Mouse (Mus musculus) forebrain, embryonic 10.5 days (tissue): ENCODE data around the gene Olfr1016. TPM values are rescaled to one million over a fixed set of nuclear protein-coding genes. Genes with fewer than 3 reads are reported as not detected.

Source experiments
- DNase-seq: peaks from one replicate; pipeline ENCODE4 v3.0.0-alpha.2; 2017; ENCODE audit warnings: low spot score; ENCODE audit errors: extremely low spot score
- H3K27ac ChIP-seq: fragments of 300-500 bp; sonication (generic); 2 replicates; pipeline ENCODE4 v1.5.1; 2016; ENCODE audit warnings: mild to moderate bottlenecking
- H3K27me3 ChIP-seq: fragments of 300-500 bp; sonication (generic); 2 replicates; pipeline ENCODE4 v1.6.1; 2016; ENCODE audit warnings: mild to moderate bottlenecking; ENCODE audit not compliant: poor library complexity, severe bottlenecking
- H3K36me3 ChIP-seq: fragments of 300-500 bp; sonication (generic); replicated peaks from 2 replicates; pipeline ENCODE4 v1.6.1; 2016; ENCODE audit warnings: mild to moderate bottlenecking, moderate library complexity
- H3K4me1 ChIP-seq: fragments of 300-500 bp; sonication (generic); 2 replicates; pipeline ENCODE4 v1.6.1; 2016
- H3K4me3 ChIP-seq: fragments of 300-500 bp; sonication (generic); 2 replicates; pipeline ENCODE4 v1.5.1; 2016; ENCODE audit warnings: mild to moderate bottlenecking, moderate library complexity
- H3K9me3 ChIP-seq: fragments of 300-500 bp; sonication (generic); 2 replicates; pipeline ENCODE4 v1.6.1; 2016; ENCODE audit warnings: mild to moderate bottlenecking, moderate library complexity
- WGBS: fragments of 180-500 bp; shearing (Covaris S2); methylation state at CpG from one replicate; pipeline ENCODE4 v1.1.7; 2016; 5-methylcytosine and 5-hydroxymethylcytosine counted together
- polyA plus RNA-seq: library from polyadenylated mRNA; unstranded; fragments of >200 nt; fragmentation: Nextera tagmentation; extraction: Ambion mirVana; gene quantifications from 2 replicates; pipeline ENCODE4 v1.2.1, GENCODE M21; 2016

The Olfr1016 gene
- not detected in 2 replicates for polyA plus RNA-seq

DNA sequence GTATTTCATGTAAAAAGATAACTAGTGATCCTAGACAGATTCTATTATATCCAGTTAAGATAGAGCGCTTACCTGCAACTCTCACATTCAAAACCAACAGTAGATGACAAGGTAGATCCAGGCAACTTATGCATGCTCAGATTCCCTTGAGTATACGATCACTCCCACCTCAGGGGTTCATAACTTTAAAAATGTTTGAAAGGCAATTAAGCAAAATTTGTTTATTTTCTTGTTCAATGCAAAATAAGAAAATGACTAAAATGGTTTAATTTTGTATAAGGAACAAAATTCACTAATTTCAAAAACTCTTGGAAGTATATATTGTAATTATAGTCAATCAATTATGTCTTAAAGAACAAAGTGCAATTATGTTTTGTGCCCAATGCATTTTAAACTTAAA lies at the start of gene Olfr1016:
TSS of gene Olfr1016 (minus strand) at position 101 of the 400 bp plus-strand sequence.
- no peaks in the 10 kb centered on the region for H3K36me3 ChIP-seq
- H3K27me3 ChIP-seq, result no peaks in the 10 kb centered on the region
- H3K4me1 ChIP-seq, result no peaks in the 10 kb centered on the region
- H3K9me3 ChIP-seq, result no peaks in the 10 kb centered on the region
- DNase-seq, result no peak
- H3K4me3 ChIP-seq, result no peak within 1 kb of the TSS
- H3K27ac ChIP-seq, result no peak within 1 kb of the TSS
- 93% methylated on average over 2 of the region's 2 CpGs for WGBS

DNA sequence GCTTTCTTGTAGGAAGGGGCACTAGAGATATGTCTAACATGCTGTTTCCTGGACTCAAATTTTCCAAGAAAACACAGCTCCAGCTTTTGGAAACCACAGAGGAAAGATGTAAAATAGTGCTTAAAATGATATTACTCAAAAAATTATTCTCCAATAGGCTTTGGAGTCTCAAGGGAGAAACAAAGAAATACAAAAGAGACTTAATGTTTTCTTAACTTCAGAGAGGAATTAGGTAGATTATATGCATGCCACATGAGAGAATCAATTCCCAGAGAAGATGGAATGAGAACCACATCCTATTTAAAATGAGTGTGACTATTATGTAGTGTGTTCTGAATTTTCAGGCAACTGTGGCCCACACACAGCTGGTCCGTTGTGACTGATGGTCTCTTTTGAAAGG lies 44.4 kb upstream of the Olfr1016 start, which contains the start of gene Olfr1020:
TSS of gene Olfr1020 (plus strand) at position 301 of the 400 bp plus-strand sequence.
- 73% methylated on average over 1 of the region's 1 CpGs for WGBS
- H3K27ac ChIP-seq, result no peak within 1 kb of the TSS
- no peaks in the 10 kb centered on the region for H3K4me1 ChIP-seq
- H3K27me3 ChIP-seq, result no peaks in the 10 kb centered on the region
- H3K36me3 ChIP-seq, result no peaks in the 10 kb centered on the region
- no peaks in the 10 kb centered on the region for H3K9me3 ChIP-seq
- no peak for DNase-seq
- no peak within 1 kb of the TSS for H3K4me3 ChIP-seq

GRCm38 (mm10) chr2:85845383-85845782 lies 43.0 kb upstream of the Olfr1016 start, which contains the start of gene Olfr1019:
Olfr1019 (minus strand) TSS chr2:85845483.
- H3K27ac ChIP-seq, result no peak within 1 kb of the TSS
- H3K4me1 ChIP-seq, result no peaks in the 10 kb centered on the region
- H3K27me3 ChIP-seq, result no peaks in the 10 kb centered on the region
- H3K9me3 ChIP-seq, result no peaks in the 10 kb centered on the region
- H3K36me3 ChIP-seq, result no peaks in the 10 kb centered on the region
- DNase-seq, result no peak
- no peak within 1 kb of the TSS for H3K4me3 ChIP-seq

- Histone ChIP-seq H3K4me3 (no peak within 1 kb of the TSS), H3K27me3 (no peaks in the 10 kb centered on the region), H3K36me3 (no peaks in the 10 kb centered on the region), H3K27ac (no peak within 1 kb of the TSS), H3K9me3 (no peaks in the 10 kb centered on the region), H3K4me1 (no peaks in the 10 kb centered on the region)
- no peak for DNase-seq
Measured at GRCm38 (mm10) chr2:85818179-85818578, 15.8 kb upstream of the Olfr1016 start, which contains the start of gene Olfr1018. Olfr1018 (plus strand) TSS chr2:85818479.

GRCm38 (mm10) chr2:85804501-85804900 lies 2.2 kb upstream of the Olfr1016 start:
- no peaks in the 10 kb centered on the region for H3K36me3 ChIP-seq
- no peak overlapping the region for H3K27ac ChIP-seq
- no peak for DNase-seq
- WGBS, result 79% methylated on average over 4 of the region's 4 CpGs
- H3K4me1 ChIP-seq, result no peaks in the 10 kb centered on the region
- no peaks in the 10 kb centered on the region for H3K9me3 ChIP-seq
- no peak overlapping the region for H3K4me3 ChIP-seq
- no peaks in the 10 kb centered on the region for H3K27me3 ChIP-seq

GRCm38 (mm10) chr2:85792331-85792730 lies 10.0 kb downstream of the Olfr1016 start:
- Histone ChIP-seq H3K27me3 (no peaks in the 10 kb centered on the region), H3K4me1 (peaks cover 5% of the 10 kb centered on the region), H3K4me3 (no peak overlapping the region), H3K36me3 (no peaks in the 10 kb centered on the region), H3K9me3 (no peaks in the 10 kb centered on the region), H3K27ac (no peak overlapping the region)
- no peak for DNase-seq
- 24% methylated on average over 2 of the region's 2 CpGs for WGBS

DNA sequence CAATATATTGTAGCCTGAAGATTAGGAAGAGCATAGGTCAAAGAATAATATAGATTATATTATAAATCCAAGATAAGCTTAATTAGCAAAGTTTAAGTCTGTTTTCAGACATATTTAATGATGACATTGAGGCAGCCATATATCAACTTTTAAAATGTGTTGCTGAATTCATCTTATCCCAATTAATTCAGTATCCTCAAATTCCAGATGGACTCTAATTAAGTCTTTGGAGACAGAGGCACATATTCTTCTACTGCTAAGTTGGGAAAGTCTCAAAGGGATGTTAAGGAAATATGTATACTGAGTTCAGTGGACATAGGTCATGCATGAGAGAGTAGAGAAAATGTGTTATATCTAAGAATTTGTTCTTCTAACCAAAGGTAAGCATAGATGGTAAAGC lies 20.6 kb downstream of the Olfr1016 start, which contains the start of gene Olfr1015:
TSS of gene Olfr1015 (plus strand) at position 301 of the 400 bp plus-strand sequence.
- Histone ChIP-seq H3K9me3 (no peaks in the 10 kb centered on the region), H3K36me3 (no peaks in the 10 kb centered on the region), H3K27ac (no peak within 1 kb of the TSS), H3K4me1 (no peaks in the 10 kb centered on the region), H3K4me3 (no peak within 1 kb of the TSS), H3K27me3 (no peaks in the 10 kb centered on the region)
- no peak for DNase-seq

DNA sequence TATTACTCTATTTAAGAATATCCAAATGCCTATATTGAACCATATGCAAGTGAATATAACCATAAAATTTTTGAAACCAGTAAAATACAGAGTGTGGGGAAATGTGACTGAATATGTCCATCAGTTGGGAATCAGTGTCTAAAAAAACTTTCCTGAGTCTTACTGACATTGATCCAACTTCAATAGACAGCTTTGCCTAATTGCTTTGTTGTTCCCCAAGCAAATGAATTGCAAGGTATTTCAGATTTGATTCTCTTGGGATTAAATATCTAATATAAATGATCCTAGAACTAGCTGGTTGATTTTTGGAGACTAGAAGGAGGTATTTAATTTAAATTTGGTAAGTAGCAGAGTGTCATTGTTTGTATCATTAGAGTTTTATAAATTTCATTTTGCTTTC lies 29.9 kb downstream of the Olfr1016 start, which contains the start of gene Olfr1014:
TSS of gene Olfr1014 (plus strand) at position 301 of the 400 bp plus-strand sequence.
- DNase-seq, result no peak
- H3K36me3 ChIP-seq, result no peaks in the 10 kb centered on the region
- no peak within 1 kb of the TSS for H3K4me3 ChIP-seq
- H3K27ac ChIP-seq, result no peak within 1 kb of the TSS
- H3K4me1 ChIP-seq, result no peaks in the 10 kb centered on the region
- H3K9me3 ChIP-seq, result no peaks in the 10 kb centered on the region
- H3K27me3 ChIP-seq, result no peaks in the 10 kb centered on the region

- no peaks in the 10 kb centered on the region for H3K36me3 ChIP-seq
- H3K9me3 ChIP-seq, result no peaks in the 10 kb centered on the region
- H3K4me1 ChIP-seq, result no peaks in the 10 kb centered on the region
- DNase-seq, result no peak
- no peak within 1 kb of the TSS for H3K27ac ChIP-seq
- no peak within 1 kb of the TSS for H3K4me3 ChIP-seq
- H3K27me3 ChIP-seq, result no peaks in the 10 kb centered on the region
Measured at GRCm38 (mm10) chr2:85766798-85767197, 35.5 kb downstream of the Olfr1016 start, which contains the start of gene Olfr1013. Olfr1013 (plus strand) TSS chr2:85767098.

DNA sequence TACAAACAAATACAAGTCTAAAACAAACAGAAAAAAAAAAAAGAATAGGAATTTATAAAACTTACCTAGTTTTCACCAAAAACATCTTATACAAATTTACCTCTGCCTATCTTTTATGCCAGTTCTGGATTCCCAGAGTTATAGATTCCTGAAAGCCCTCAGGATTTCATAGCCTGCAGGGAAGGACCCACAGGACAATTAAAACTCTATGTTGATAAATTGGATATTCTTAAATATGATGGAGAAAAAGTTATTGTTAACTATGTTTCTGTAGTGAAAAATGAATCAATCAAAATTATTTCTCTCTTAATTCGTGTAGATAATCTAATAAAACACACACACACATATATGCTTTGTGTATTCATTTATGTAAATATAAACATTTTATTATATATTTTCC lies 39.7 kb downstream of the Olfr1016 start, which contains the start of gene Olfr1012:
TSS of gene Olfr1012 (minus strand) at position 101 of the 400 bp plus-strand sequence.
- no peak for DNase-seq
- Histone ChIP-seq H3K9me3 (no peaks in the 10 kb centered on the region), H3K36me3 (no peaks in the 10 kb centered on the region), H3K4me3 (no peak within 1 kb of the TSS), H3K4me1 (no peaks in the 10 kb centered on the region), H3K27ac (no peak within 1 kb of the TSS), H3K27me3 (no peaks in the 10 kb centered on the region)
- WGBS, result 82% methylated on average over 1 of the region's 1 CpGs

GRCm38 (mm10) chr2:85753822-85754221 lies 48.5 kb downstream of the Olfr1016 start:
- WGBS, result 85% methylated on average over 4 of the region's 4 CpGs
- Histone ChIP-seq H3K4me1 (no peaks in the 10 kb centered on the region), H3K36me3 (no peaks in the 10 kb centered on the region), H3K9me3 (no peaks in the 10 kb centered on the region), H3K4me3 (no peak overlapping the region), H3K27me3 (no peaks in the 10 kb centered on the region), H3K27ac (no peak overlapping the region)
- no peak for DNase-seq
